Mouse (Mus musculus) midbrain, embryonic 16.5 days (tissue): ENCODE data around the gene Ccdc177. TPM values are rescaled to one million over a fixed set of nuclear protein-coding genes. Genes with fewer than 3 reads are reported as not detected.
"Not testable (repeated sequence)": the region's sequence is repeated elsewhere in the genome, so short reads cannot be mapped to it uniquely, and the experiment has no call there.

Source experiments
- ATAC-seq: fragments of 200-750 bp; cut with Nextera tagmentation; 2 replicates; pipeline ENCODE4 v1.8.0; 2017; ENCODE audit warnings: moderate TSS enrichment
- H3K27ac ChIP-seq: fragments of 300-500 bp; sonication (generic); 2 replicates; pipeline ENCODE4 v1.5.1; 2014; ENCODE audit warnings: mild to moderate bottlenecking, low read length, mixed read lengths
- H3K27me3 ChIP-seq: fragments of 300-500 bp; sonication (generic); 2 replicates; pipeline ENCODE4 v1.6.1; 2014; ENCODE audit warnings: low read depth, low read length, mixed read lengths; ENCODE audit not compliant: control insufficient read depth, insufficient read depth
- H3K36me3 ChIP-seq: fragments of 300-500 bp; sonication (generic); 2 replicates; pipeline ENCODE4 v1.6.1; 2014; ENCODE audit warnings: mild to moderate bottlenecking, low read length, moderate library complexity, mixed read lengths; ENCODE audit not compliant: control insufficient read depth, insufficient read depth
- H3K4me1 ChIP-seq: fragments of 300-500 bp; sonication (generic); 2 replicates; pipeline ENCODE4 v1.6.1; 2014; ENCODE audit warnings: mild to moderate bottlenecking, low read length, mixed read lengths; ENCODE audit not compliant: control insufficient read depth, insufficient read depth
- H3K4me2 ChIP-seq: fragments of 300-500 bp; sonication (generic); 2 replicates; pipeline ENCODE4 v1.6.1; 2014; ENCODE audit warnings: mild to moderate bottlenecking, low read length, mixed read lengths
- H3K4me3 ChIP-seq: fragments of 300-500 bp; sonication (generic); 2 replicates; pipeline ENCODE4 v1.5.1; 2014; ENCODE audit warnings: low read depth, mild to moderate bottlenecking, low read length, moderate library complexity, mixed read lengths
- H3K9ac ChIP-seq: fragments of 300-500 bp; sonication (generic); 2 replicates; pipeline ENCODE4 v1.6.1; 2014; ENCODE audit warnings: low read depth, low read length, mixed read lengths
- H3K9me3 ChIP-seq: fragments of 300-500 bp; sonication (generic); replicated peaks from 2 replicates; pipeline ENCODE4 v1.6.1; 2014; ENCODE audit warnings: mild to moderate bottlenecking, low read length, mixed read lengths; ENCODE audit not compliant: control insufficient read depth, poor library complexity, severe bottlenecking
- WGBS: fragments of 180-500 bp; shearing (Covaris S2); extraction: QIAGEN DNeasy Blood & Tissue Kit; methylation state at CpG from one replicate; pipeline ENCODE4 v1.1.7; 2014; 5-methylcytosine and 5-hydroxymethylcytosine counted together
- polyA plus RNA-seq: library from polyadenylated mRNA; unstranded; fragments of >200 nt; fragmentation: Nextera tagmentation; extraction: Ambion mirVana; gene quantifications from 2 replicates; pipeline ENCODE4 v1.2.1, GENCODE M21; 2015

The Ccdc177 gene
- polyA plus RNA-seq, 1 experiment from 2014 or later: 3.9 TPM

DNA sequence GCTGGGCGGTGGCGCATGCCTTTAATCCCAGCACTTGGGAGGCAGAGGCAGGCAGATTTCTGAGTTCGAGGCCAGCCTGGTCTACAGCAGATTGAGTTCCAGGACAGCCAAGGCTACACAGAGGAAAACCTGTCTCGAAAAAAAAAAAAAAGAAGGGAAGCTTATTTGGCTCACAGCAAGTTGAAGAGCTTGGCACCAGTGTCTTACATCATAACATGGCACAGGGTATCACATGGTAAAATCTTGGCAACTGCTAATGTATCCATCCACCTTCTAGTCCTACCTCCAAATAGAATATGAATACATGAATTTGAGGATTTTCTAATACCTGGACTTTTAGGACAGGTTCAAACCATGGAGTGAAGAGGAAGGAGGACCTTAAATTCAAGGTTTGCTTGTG, 34.0 kb upstream of the Ccdc177 start:
- Histone ChIP-seq H3K4me1 (peaks cover 17% of the 10 kb centered on the region), H3K9me3 (no peaks in the 10 kb centered on the region), H3K4me2 (no peak overlapping the region), H3K9ac (no peak overlapping the region), H3K4me3 (no peak overlapping the region), H3K27ac (no peak overlapping the region), H3K27me3 (no peaks in the 10 kb centered on the region), H3K36me3 (no peaks in the 10 kb centered on the region)
- 95% methylated on average over 4 of the region's 4 CpGs for WGBS
- no peak for ATAC-seq

DNA sequence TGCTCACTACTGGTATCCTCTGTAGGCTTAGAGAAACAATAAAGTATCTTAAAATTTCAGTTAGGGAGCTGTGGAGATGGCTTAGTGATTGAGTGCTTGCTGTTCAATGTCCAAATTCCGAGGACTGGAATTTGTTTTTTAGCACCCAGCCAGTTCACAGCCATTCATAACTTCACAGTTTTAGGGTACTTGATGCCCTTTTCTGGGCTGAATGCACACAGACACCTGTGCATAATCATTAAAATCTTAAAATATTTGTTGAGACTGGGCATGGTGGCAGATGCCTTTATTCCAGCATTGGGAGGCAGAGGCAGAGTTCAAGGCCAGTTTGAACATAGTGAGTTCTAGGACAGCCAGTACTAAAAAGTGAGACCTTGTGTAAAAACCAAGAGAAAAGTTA, 33.0 kb upstream of the Ccdc177 start:
- Histone ChIP-seq H3K9me3 (no peaks in the 10 kb centered on the region), H3K4me1 (peaks cover 17% of the 10 kb centered on the region), H3K4me2 (no peak overlapping the region), H3K36me3 (no peaks in the 10 kb centered on the region), H3K27ac (no peak overlapping the region), H3K9ac (no peak overlapping the region), H3K27me3 (no peaks in the 10 kb centered on the region), H3K4me3 (no peak overlapping the region)
- no peak for ATAC-seq
- 87% methylated on average over 1 of the region's 1 CpGs for WGBS

DNA sequence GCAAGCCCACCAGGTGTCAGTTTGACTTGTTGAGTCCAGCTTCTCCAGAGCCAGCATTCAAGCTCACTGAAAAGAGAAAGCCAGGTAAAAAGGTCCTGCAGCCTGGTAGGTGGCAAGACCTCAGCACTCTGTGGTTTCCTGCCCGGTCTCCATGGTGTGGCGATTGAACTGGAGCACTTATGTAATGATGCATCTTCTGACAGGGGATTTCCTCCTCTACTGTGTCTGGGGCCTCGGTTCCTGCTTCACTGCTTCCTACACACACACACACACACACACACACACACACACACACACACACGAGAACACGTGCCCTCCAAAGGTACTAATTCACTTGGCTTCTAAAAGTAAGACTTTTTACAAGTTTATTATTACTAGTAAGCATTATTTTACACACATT, 32.4 kb upstream of the Ccdc177 start:
- H3K9ac ChIP-seq: no peak overlapping the region
- H3K36me3 ChIP-seq: no peaks in the 10 kb centered on the region
- no peak for ATAC-seq
- WGBS: 65% methylated on average over 5 of the region's 5 CpGs
- H3K4me3 ChIP-seq: no peak overlapping the region
- no peak overlapping the region for H3K4me2 ChIP-seq
- H3K27ac ChIP-seq: no peak overlapping the region
- no peaks in the 10 kb centered on the region for H3K27me3 ChIP-seq
- H3K4me1 ChIP-seq: peaks cover 17% of the 10 kb centered on the region
- H3K9me3 ChIP-seq: no peaks in the 10 kb centered on the region

DNA sequence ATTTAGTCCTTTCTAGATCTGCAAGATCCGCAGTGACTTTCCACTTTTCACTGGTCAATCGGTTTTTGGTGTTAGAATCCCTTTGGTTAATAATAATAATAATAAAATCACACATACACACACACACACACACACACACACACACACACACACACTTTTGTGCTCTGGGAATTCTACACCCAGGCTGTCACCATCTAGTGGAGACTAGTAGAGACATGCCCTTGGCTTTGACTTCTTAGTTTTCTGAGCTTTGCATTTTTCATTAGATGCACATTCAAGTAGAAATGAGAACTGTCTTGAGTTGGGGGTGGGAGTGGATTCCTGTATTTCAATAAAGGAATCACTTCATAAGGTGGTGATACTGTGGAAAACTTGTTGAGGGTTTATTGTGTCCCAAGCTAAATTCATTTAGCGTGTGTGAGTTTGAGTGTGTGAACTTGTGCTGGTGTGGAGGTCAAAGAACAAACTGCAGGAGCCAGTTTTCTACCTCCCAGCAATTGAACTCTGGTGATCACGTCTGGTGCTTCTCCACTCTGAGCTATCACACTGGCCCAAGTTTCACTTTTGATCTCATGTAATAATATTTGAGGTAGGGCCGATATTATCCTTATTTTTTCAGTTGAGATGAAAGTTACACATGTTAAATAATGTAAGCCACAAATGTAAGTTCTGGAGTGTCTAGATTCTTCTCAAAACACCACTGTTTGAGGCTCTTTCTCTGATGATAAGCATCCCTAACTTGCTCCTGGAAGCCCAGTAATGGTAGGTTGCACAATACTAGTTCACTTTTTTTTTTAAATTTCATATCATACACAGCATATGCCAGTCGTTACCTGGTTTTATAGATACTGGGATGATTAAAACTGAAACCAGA, 31.3 kb upstream of the Ccdc177 start:
- ATAC-seq: no peak
- H3K4me1 ChIP-seq: peaks cover 17% of the 10 kb centered on the region
- WGBS: 43% methylated on average over 6 of the region's 6 CpGs
- H3K27me3 ChIP-seq: no peaks in the 10 kb centered on the region
- H3K4me2 ChIP-seq: peak overlapping the region; percentile 89
- peak overlapping the region; percentile 90 for H3K4me3 ChIP-seq
- no peaks in the 10 kb centered on the region for H3K36me3 ChIP-seq
- peak overlapping the region; percentile 95 for H3K9ac ChIP-seq
- no peak overlapping the region for H3K27ac ChIP-seq
- no peaks in the 10 kb centered on the region for H3K9me3 ChIP-seq

DNA sequence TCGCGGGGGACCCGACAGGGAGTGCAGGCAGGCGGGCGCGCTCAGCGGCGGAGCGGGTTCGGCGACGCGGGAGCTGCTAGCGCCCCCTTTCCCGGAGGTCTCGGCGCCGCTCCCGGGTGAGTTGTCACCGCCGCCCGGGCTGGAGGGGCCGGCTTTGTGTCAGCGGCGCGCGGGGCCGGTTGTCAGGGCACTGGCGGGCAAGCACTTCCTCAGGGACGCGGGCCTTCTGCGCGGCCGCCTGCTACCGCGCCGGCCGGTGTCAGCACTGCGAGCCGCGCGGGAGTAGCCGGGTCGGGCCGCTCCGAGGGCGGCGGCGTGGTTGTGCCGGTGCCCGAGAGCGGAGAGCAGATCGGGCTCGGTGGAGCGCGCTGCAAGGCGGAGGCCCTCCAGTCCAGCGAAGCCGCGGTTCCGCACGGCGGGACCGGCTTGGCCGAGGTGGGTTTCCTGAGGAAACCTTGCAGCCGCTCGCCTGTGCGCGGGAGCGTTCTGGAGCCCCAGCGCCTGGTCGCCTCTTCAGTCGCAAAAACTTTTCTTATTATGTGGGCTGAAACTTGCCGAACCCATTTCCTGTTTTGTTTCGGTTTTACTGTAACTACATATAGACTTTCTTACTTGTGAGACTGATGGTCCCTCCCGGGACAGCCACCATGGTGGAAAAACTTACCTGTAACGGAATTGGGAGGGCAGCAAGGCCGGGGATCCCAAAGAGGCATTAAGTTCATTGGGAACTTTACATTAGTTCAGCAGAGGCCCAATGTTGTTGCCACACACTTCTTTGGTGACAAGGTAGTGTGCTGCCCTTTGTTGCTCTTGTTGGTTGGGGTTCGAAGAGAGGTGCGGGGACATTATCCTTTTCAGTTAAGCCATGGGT, 30.4 kb upstream of the Ccdc177 start:
- Histone ChIP-seq H3K27ac (peak overlapping the region; percentile 98), H3K27me3 (no peaks in the 10 kb centered on the region), H3K4me1 (peaks cover 17% of the 10 kb centered on the region), H3K4me3 (peak overlapping the region; percentile 90), H3K9me3 (no peaks in the 10 kb centered on the region), H3K9ac (peak overlapping the region; percentile 95), H3K36me3 (no peaks in the 10 kb centered on the region), H3K4me2 (peak overlapping the region; percentile 89)
- peak; percentile 75; the same call in 1 of the 2 replicates for ATAC-seq
- under 1% methylated on average over 79 of the region's 80 CpGs for WGBS

DNA sequence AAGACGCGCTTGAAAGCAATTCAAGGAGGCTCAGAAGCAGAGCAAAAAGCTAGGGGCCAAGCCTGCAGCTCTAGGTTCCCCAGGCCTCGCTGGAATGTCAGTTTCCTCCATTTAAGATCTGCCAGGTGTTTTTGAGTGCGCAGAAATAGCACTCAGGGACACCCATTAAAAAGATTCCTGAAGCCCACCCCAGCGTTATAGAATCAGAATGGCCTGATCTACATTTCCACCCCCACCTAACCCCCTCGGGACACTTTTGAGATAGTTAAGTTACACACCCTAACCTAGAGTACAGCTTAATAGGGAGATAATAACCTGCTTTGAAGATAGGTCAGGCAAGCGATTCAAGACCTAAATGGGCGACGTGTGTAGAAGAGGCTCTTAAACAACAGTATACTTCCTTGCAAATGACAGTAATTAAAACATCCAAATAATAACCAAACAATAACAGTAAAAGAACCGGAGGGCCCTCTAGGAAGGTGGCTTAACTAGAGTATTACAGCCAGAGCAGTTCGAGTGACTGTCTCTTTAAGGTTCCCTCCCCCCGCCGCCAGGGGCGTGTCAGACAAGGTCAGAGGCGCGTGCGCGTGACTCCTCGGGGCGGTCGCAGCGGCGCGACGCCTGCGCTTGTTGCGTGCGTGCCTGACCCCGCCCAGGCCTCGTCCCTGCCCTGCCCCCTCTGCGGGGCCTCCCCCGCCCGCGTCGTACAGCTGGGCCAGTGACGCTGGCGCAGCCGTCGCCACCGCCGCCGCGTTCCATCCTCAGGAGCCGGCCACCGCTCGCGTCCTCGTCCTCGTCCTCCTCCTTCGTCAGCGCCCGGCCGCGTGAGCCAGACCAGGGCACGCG, 29.6 kb upstream of the Ccdc177 start, which contains the start of gene Susd6:
Gene Susd6, plus strand, starts transcription at position 662 of the 846 bp plus-strand sequence.
- ATAC-seq: peak; percentile 99
- Histone ChIP-seq H3K4me3 (peak within 1 kb of the TSS; percentile 90), H3K4me1 (peaks cover 17% of the 10 kb centered on the region), H3K9ac (peak within 1 kb of the TSS; percentile 95), H3K9me3 (no peaks in the 10 kb centered on the region), H3K4me2 (peak within 1 kb of the TSS; percentile 89), H3K27me3 (no peaks in the 10 kb centered on the region), H3K36me3 (no peaks in the 10 kb centered on the region), H3K27ac (peak within 1 kb of the TSS; percentile 98)
- 3% methylated on average over 53 of the region's 56 CpGs for WGBS

DNA sequence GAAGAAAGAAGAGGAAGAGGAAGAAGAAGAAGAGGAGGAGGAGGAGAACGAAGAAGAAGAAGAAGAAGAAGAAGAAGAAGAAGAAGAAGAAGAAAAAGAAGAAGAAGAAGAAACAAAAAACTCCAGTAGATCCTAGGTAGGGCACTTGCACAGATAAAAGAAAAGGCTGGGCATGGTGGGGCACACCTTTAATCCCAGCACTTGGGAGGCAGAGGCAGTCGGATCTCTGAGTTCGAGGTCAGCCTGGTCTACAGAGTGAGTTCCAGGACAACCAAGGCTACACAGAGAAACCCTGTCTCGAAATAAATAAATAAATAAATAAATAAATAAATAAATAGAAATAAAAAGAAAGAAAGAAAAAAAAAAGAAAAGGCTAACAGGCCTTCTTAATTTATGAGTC, 28.8 kb upstream of the Ccdc177 start:
- not testable (repeated sequence) for H3K36me3 ChIP-seq, H3K27ac ChIP-seq, H3K4me2 ChIP-seq, H3K9ac ChIP-seq, ATAC-seq, H3K27me3 ChIP-seq, H3K4me3 ChIP-seq, H3K9me3 ChIP-seq
- 93% methylated on average over 4 of the region's 4 CpGs for WGBS
- H3K4me1 ChIP-seq: peaks cover 17% of the 10 kb centered on the region

DNA sequence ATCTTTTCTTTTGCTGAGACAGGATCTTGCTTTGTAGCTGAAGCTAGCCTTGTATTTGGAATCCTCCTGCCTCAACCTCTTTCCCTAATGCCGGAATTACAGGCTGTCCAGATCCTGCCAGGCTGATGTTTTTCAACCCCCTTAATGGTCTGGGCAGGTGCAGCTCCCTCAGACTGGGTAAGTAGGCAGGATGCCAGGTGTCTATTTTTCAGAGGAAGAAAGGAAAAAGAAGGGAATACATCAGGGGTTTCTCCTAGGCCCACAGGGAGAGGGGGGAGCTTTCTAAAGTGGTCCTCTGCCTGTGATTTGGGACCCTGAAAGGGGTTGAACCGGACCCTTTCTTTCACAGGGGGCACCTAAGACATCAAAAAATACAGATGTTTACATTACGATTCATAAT, 27.7 kb upstream of the Ccdc177 start:
- Histone ChIP-seq H3K36me3 (no peaks in the 10 kb centered on the region), H3K9ac (no peak overlapping the region), H3K9me3 (no peaks in the 10 kb centered on the region), H3K4me1 (peaks cover 17% of the 10 kb centered on the region), H3K4me2 (no peak overlapping the region), H3K27me3 (no peaks in the 10 kb centered on the region), H3K27ac (no peak overlapping the region), H3K4me3 (no peak overlapping the region)
- WGBS: 95% methylated on average over 3 of the region's 3 CpGs
- ATAC-seq: no peak
